Mouse (Mus musculus) adipocyte (in vitro differentiated cells): ENCODE measurements at regions not wholly inside any gene's neighbourhood (a gene's known extent, or its start where the extent isn't known, plus 50 kb on each side); places are given as distances from the start of the nearest gene placed in this dataset.
A peak's percentile ranks its signal among the peaks of the same experiment; 100 is the strongest.

ENCODE experiments used
- DNase-seq: peaks from one replicate; pipeline ENCODE4 v3.0.0-alpha.2; 2016; ENCODE audit warnings: low spot score

DNA sequence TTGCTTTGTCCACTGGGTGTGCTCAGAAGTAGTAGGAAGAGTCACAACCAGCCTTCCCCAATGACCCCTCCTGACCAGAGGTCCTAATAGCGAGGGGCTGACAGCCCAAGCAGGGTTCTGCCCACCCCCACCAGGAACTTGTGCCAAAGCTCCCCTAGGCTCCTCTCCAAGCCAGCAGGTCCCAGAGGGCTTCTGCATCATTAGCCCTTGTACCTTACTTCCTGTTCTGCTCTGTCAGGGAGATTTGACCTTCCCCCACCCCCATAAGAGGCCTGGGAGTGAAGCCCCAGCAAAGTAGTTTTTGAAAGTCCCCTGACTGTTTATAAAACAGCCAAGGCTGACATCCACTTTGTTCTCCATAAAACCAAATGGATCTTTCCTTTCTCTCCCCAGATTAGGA, 110.0 kb upstream of the Syt13 start:
- DNase-seq = no peak

GRCm38 (mm10) chr2:92805761-92806160, 109.1 kb upstream of the Syt13 start:
- no peak for DNase-seq

- DNase-seq = no peak
These were observed 108.3 kb upstream of the Syt13 start for GRCm38 (mm10) chr2:92806481-92807195.

- DNase-seq = no peak
These were observed 107.5 kb upstream of the Syt13 start for GRCm38 (mm10) chr2:92807404-92807803.

DNA sequence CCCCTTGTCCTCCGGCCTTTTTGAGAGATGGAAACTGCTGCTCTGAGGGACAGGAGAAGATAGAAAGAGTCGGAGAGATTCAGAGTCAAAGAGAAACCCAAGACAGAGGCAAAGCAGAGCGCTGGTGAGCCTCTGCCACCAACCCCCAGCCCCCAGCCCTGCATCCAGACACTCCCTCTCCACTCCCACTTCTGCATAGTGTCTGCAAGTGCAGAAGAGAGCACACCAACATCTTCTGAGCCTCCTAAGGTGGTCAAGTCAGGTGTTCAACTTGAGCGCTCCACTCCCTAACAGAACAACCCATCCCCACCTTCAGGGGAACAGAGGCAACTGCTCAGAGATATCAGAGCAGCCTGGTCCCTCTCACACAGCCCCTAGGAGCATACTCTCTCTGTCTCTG, 106.8 kb upstream of the Syt13 start:
- DNase-seq = no peak

GRCm38 (mm10) chr2:92809226-92809625, 105.7 kb upstream of the Syt13 start:
- DNase-seq = peak; percentile 24

- DNase-seq = no peak
These were observed 105.1 kb upstream of the Syt13 start for GRCm38 (mm10) chr2:92809681-92810323.

DNA sequence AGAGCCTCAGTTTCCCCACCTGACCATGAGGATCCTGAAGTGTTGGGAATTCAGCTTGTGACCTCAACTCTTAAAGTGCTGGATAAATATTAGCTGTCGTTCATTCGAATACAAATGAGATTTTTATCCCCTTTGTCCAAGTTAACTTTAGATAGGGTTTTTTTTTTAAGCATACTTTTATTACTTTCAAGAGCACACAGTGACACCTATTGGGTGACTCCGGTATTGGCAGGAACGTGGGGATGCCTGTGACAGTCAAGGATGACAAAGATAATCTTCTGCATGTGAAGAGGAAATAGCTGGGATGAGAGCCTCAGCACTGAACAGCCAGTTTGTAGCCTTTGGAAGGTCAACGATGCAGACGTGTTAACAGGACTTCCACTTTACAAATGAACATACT, 103.9 kb upstream of the Syt13 start:
- DNase-seq = peak; percentile 88

DNA sequence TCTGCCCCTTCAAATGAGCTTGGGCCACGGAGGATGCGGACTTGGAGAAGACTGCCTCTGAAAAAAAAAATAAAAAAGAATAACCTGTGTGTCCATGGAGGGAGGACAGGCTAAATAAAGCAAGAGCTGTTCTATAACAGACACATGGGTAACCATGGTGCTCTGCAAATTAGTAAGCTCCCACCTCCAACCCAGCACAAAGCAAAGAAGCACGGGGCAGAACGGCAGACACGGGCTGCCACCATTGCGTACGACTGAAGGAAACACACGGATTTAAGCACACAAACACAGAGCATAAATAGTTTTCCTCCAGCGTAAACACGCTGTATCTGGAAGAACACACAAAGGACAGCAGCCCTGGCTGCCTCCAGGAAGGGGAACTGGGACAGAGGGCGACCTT, 101.9 kb upstream of the Syt13 start:
- peak; percentile 25 for DNase-seq

- DNase-seq = no peak
These were observed 95.3 kb upstream of the Syt13 start for GRCm38 (mm10) chr2:92819586-92819985.

DNA sequence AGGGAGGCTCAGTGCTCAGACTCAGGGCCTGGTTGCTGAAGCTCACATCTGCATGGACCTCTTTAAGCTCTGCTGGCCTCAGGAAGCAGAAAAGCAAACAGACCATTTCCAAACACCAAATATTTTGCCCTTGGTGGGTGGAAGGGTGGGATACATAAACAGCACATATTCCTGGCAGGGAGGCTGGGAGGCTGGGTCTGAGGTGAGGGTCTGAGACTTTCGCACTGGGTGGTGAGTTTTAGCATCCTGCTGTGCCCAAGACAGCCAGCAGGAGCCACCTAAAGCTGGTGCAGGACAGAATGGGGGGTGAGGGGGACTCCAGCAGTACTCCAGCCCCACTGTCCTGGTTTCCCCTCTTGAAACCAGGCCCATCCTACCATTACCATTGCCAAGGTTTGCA, 90.6 kb upstream of the Syt13 start:
- DNase-seq = no peak

- DNase-seq = peak; percentile 47
These were observed 89.5 kb upstream of the Syt13 start for GRCm38 (mm10) chr2:92825395-92825794.

DNA sequence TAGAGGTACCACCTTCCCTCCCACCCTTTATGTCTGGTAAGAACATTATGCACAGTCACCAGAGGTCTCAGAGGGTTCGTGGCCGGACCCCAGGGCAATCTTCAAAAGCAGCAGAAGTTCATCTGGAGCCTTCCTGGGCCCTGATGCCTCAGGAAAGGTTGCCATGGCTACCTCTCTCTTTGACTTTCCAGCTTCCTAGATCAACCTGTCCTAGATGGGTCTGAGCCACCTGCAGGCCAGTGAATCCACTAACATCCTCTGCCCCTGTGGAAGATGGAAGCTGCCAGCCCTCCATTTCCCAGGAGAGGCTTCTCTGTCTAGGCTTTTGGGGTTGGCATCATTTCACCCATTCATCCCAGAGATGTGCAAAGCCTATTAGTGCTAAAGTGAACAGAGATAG, 84.8 kb upstream of the Syt13 start:
- DNase-seq = no peak

GRCm38 (mm10) chr2:92831784-92832183, 83.1 kb upstream of the Syt13 start:
- DNase-seq = no peak

GRCm38 (mm10) chr2:92836203-92836602, 78.7 kb upstream of the Syt13 start:
- no peak for DNase-seq

- no peak for DNase-seq
These were observed 76.9 kb upstream of the Syt13 start for GRCm38 (mm10) chr2:92838012-92838411.

- DNase-seq = peak; percentile 58
These were observed 74.9 kb upstream of the Syt13 start for GRCm38 (mm10) chr2:92840009-92840408.

GRCm38 (mm10) chr2:92841626-92842025, 73.3 kb upstream of the Syt13 start:
- no peak for DNase-seq

DNA sequence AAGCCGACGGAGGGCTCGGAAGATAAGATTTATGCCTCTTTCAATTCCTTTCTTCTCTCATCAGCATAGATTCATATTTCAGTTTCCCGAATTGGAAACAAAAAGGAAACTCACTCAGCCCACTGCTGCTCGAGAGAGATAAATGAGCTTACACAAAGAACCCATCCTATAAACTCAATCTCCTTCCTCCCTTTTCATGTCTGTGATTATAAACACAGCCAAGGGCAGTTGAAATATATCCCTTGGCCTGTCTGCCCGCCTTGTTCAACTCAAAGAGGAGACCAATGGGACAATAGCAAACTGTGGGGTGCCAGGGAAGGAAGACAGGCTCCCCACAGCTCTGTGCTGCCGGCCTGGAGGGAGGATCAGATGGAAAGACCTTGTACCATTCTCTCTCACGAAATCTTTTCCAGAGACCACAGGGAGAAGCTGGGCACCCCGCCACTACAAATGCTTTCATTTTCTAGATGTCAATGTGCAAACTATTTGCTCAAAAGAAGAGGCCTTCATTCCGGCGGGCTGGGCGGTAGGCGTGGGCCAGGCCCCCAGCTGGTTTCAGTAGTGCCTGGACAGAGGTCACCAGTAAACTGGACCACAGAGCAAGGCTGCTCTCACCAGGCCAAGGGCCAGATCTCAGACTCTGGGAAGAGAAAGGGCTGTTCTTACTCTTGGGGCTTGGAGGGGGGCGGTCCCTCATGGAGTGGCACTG, 69.7 kb upstream of the Syt13 start:
- DNase-seq = peak; percentile 88

DNA sequence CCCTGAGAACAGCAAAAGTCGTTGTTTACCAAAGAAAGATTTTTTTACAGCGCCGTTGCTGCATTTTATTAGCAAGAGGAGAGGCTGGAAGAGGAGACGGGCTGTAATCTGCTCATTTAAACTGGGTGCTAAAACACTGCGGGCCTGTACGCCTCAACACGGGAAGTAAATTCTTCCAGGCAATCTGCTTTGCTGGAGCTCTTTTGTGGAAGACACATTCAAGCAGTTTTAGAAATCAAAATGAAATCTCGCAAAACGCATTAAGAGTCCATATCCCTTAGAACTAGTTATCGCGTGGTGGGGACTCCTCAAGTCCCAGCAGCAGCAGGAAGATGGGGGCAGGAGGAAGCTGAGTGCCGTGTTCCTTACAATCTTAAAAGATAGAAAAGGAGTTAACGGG, 65.9 kb upstream of the Syt13 start:
- no peak for DNase-seq

- DNase-seq = no peak
These were observed 63.6 kb upstream of the Syt13 start for GRCm38 (mm10) chr2:92851336-92851735.

GRCm38 (mm10) chr2:92853175-92853574, 61.7 kb upstream of the Syt13 start:
- DNase-seq = no peak

- DNase-seq = no peak
These were observed 60.6 kb upstream of the Syt13 start for GRCm38 (mm10) chr2:92854331-92854730.
